Mouse (Mus musculus) left cerebral cortex, postnatal 4 days (tissue): Measurements from ENCODE around the gene Cdh23. TPM values are rescaled to one million over a fixed set of nuclear protein-coding genes. Genes with fewer than 3 reads are reported as not detected.
"Not testable (repeated sequence)": the region's sequence is repeated elsewhere in the genome, so short reads cannot be mapped to it uniquely, and the experiment has no call there.

Source experiments
- DNase-seq: peaks from one replicate; pipeline ENCODE4 v3.0.0-alpha.2; 2022
- intact Hi-C: fragments of 180-260 bp; cut with DNase I; formaldehyde crosslinking; loops from one replicate; pipeline ENCODE4 v1.15.1; 2025
- total RNA-seq, 2 experiments: library from RNA; stranded (reverse); gene quantifications; 2 replicates each; pipeline ENCODE4 v1.2.3; 2021

Cdh23 gene
- total RNA-seq = 1 to 10 TPM; 1.3 to 1.8 TPM

GRCm38 (mm10) chr10:60696390-60696789, at the start of gene Cdh23:
Gene Cdh23 (minus strand): TSS chr10:60696490.
- no peak for DNase-seq
- intact Hi-C loops = no loop called here

DNA sequence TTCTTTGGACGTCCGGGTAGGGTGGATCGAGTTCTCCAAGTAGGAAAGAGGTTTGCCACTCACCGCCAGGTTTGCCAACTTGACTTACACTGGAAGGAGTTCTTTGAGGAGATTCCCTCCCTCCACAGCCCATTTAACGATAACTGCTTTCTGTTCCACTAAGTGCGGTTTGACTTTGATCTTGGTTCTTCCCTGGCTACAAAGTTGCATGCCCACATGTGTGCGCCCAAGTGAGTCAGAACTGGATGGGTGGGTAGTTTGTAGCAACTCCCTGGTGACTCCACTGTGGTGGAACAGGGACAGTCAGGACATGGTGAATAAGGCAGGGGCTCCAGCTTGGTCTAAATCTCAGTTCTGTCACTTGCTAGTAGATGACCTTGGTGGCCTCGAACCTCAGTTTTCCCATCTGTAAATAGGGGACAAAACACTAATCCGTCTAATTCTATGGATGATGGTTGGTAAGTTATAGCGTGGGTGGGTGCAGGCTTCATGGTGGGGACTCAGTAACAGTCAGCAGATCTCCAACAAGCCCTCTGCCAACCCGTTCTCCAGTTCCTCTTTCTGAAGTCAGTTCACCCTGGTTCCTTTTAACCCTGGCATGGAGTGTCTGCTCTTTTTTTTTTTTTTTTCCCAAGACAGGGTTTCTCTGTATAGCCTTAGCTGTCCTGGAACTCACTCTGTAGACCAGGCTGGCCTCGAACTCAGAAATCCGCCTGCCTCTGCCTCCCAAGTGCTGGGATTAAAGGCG, 48.4 kb upstream of the Cdh23 start:
- intact Hi-C loops = no loop called here
- no peak for DNase-seq

DNA sequence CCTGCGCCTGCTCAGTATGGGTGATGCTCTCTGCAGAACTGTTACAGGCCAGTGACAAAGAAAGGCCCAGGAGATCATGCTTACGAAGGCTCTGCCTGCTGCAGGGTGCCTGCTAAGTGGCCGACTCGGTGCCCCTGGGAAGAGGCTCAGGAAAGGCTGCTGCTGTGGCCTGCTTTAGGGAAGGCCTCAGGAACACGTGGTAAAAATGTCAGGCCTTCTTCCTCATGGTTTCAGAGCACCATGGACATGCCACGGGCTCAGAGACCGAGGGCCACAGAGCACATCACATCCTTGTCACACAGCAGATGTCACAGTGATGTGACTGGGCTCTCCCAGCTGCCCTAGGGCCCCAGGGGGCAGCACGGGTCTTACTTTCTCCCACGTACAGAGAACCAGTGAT, 47.4 kb upstream of the Cdh23 start:
- intact Hi-C loops = no loop called here
- DNase-seq = no peak

DNA sequence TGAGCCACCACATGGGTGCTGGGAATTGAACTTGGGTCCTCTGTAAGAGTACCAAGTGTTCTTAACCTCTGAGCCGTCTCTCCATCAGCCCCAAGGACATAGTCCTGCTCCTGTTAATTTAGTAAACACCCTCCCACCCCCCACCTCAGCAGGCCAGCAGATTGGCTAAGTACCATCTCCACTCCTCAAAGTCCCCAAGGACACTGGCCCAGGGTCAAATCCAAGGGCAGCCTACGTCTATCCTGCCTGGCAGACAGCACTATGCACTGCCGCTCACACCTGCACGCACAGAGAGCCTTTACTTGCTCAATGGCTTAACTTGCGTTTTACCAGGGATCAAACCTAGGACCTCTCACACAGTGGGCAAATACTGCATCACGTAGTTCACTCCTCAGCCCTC, 46.7 kb upstream of the Cdh23 start:
- DNase-seq = no peak
- intact Hi-C loops = no loop called here

DNA sequence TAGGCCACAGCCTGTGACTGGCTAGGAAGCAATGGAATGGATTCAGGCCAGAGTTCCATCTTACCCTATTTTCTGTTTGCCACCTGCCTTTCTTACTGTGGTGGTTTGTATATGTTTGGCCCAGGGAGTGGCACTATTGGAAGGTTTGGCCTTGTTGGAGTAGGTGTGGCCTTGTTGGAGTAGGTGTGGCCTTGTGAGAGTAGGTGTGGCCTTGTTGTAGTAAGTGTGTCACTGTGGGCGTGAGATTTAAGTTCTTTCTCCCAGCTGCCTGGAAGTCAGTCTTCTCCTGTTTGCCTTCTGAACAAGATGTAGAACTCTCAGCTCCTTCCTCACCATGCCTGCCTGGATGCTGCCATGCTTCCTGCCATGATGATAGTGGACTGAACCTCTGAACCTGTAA, 46.0 kb upstream of the Cdh23 start:
- intact Hi-C loops, DNase-seq: not testable (repeated sequence)

DNA sequence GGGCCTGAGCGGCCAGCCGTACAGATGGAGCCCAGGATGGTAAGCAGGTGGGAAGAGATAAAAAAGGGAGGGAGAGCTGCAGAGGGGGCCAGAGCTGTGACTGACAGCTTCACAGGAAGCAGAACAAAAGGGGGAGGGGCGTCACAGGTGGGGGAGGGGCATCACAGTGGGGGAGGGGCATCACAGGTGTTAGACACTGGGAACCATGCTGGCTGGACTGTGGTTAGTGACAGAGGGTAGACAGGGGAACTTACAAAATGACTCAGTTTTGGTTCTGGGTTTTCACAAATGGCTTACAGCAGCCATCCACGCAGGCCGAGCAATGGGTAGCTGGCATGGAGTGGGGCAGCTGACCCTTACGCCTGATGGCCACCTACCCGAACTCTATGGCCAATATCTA, 45.1 kb upstream of the Cdh23 start:
- DNase-seq = no peak
- intact Hi-C loops = no loop called here

DNA sequence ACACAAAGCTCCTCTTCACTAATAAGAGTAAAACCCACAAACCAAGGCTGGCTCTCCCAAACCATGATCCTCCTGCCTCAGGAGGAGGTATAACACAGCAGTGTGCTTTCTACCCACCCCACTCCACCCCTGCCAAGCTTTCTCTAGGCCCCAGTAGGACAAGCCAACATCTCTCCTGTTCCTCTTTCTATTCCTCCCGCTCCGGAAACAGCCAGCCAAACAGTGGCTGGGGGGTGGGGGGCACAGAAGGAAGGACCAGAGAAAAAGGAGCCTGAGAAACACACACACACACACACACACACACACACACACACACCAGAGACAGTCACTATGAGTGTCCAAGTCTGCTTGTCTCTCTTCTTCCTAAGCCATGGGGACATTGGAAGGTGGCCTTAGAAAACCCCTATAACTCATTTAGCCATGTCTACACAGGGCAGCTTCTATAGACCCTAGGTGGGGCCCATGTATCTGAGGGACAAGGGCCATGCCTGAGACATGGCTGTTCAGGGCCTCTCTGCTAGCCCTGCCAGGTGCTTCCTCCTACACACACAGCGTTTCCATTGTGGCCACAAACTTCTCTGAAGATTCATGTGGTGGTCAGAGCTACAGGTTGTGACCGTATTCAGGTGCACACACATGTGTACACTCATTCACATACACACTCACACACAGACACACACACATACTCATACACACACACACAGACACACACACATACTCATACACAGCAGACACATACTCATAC, 43.5 kb upstream of the Cdh23 start:
- no peak for DNase-seq
- intact Hi-C loops = no loop called here

DNA sequence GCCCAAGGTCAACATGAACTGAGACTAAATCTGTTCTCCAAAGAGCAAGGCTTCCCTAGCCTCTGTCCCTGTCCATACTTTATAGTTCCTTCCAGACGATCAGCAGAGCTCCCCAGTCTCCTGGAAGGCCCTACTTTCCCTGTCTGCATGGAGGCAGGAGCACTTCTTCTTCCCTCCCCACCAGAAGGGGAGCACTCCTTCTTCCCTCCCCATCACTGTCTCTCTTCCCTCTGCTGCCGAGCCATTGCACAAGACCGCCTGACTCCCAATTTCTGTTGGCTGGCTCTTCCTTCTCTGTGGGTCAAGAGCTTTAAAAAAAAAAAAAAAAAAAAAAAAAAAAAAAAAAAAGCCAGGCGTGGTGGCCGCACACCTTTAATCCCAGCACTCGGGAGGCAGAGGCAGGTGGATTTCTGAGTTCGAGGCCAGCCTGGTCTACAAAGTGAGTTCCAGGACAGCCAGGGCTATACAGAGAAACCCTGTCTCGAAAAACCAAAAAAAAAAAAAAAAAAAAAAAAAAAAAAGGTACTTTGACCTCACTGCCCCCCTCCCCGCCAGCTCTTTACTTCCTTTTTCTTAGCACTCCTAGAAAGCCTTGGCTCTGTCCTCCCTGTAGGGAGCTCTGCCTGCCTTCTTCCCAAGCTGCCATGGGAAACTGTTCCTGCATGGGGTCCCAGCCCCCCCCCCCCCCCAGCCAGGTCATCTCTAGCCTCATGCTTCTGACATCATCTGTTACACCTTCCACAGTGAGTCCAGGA, 41.8 kb upstream of the Cdh23 start:
- intact Hi-C loops = no loop called here
- no peak for DNase-seq

- DNase-seq = peak; percentile 26
- intact Hi-C loops = no loop called here
These were observed 41.0 kb upstream of the Cdh23 start for GRCm38 (mm10) chr10:60737169-60737728.

- DNase-seq = no peak
- intact Hi-C loops = no loop called here
These were observed 39.4 kb upstream of the Cdh23 start for GRCm38 (mm10) chr10:60735737-60736136.

DNA sequence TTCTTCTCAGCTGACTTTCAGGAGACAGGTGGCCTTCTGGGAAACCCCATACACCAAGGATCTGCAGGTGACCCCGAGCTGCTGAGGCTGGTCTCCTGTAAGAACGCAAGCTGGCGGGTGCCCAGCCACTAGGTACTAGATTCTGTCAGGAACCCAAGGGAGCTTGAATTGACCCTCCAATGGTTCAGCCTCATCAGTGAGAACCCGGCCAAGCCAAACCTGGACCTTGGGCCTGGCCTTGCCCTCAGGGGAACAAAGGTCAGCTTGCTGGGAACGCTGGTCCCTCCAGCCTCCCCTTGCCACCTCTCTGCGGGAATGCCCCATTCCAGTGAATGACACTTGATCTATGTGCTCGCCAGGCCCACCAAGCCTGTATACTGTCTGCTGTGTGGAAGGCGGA, 37.2 kb upstream of the Cdh23 start:
- DNase-seq = no peak
- intact Hi-C loops = no loop called here

DNA sequence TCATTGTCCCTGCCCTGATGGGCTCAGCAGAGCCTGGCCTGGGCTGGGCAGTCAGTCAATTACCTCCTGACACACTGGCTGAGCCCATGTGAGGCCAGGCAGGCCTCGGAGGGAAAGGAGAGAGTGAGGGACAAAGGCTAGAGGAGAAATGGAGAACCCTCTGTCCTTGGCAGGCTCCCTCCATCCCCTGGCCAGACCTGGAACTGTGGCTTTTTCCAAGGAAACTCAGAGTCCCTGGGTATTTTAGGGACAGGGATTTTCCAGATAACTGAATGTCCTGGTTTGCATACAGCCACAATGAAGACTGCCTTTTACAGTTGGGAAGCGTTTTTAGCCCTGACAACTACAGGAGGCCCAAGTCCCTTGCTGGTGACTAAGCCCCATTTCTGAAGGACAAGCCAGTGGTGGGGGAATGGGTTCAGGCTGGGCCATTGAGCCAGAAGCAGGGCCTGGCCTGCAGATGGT, 36.1 kb upstream of the Cdh23 start:
- intact Hi-C loops = no loop called here
- no peak for DNase-seq

- DNase-seq = no peak
- intact Hi-C loops = no loop called here
These were observed 35.5 kb upstream of the Cdh23 start for GRCm38 (mm10) chr10:60731742-60732141.

DNA sequence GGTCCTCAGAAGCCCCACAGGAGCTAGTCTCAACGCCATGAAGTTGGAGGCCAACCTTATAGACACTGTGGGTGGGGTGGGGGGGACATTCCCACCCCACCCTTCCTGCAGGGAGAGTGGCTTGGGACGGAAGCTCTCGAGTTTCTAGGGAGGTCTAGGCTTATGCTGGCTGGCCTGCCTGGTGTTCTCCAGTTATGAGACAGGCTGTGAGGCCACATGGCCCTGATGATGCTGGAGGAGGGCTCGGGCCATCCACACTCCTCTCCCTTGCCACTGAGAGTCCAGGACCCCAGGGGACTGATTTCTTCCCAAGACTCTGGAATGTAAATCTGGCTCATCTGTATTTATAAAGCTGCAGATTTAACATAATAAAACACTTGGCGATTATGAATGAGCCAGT, 31.0 kb upstream of the Cdh23 start:
- no peak for DNase-seq
- intact Hi-C loops = no loop called here

DNA sequence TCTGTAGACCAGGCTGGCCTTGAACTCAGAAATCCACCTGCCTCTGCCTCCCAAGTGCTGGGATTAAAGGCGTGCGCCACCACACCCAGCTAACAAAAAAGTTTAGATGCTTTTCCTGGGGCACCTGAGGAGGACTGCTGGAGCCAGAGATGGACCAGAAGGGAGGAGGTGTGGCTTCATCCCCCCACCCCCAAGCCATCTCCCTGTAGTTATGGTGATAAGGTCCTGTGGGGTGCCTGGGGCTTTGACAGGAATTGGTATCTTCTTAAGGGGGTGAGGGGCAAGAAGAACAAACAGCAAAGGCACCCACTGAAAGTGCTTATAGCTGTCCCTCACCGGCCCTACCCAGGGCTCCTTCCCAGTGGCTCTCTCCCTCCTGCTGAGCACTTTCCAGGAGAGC, 30.6 kb upstream of the Cdh23 start:
- intact Hi-C loops = no loop called here

DNA sequence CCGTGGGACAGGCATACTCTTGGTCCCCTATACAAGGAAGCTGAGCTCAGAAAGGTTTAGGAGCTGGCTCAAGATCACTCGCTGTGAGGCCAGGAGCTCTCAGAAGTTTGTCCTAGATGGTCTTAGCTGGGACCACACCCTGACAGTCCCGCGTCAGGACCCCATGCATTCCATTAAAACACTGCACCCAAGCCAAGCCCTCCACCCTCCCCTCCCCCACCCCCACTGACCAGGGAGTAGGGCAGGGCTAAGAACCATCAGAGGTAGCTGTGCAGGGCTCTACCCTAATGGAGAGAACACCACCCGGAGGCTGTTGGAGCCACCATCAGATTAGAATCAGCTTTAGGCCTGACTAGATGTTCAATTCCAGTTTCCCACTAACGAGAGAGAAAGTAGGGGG, 28.2 kb upstream of the Cdh23 start:
- intact Hi-C loops = no loop called here
- DNase-seq = no peak

More for the DNA sequence above, 30.6 kb upstream of the Cdh23 start:
- DNase-seq = no peak

DNA sequence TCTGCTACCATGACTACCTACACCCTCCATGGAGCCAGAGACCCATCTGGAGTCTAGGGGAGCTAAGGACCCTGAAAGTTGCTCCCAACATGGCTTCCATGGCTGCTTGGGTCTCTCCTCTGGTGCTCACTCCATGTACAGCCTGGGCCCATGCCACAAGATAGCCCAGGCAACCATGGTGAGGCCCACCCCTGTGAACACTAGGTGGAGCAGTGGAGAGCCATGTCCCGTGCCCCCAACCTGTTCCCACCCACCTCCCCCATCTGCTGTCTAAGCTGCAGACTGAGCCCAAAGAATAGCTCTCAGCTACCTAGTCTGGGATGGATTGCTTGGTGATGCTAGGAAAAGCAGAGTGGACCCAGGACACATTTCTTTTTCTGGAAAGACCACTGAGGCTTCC, 27.1 kb upstream of the Cdh23 start:
- intact Hi-C loops = no loop called here
- no peak for DNase-seq

GRCm38 (mm10) chr10:60721640-60722039, 25.4 kb upstream of the Cdh23 start:
- no peak for DNase-seq
- intact Hi-C loops = no loop called here

DNA sequence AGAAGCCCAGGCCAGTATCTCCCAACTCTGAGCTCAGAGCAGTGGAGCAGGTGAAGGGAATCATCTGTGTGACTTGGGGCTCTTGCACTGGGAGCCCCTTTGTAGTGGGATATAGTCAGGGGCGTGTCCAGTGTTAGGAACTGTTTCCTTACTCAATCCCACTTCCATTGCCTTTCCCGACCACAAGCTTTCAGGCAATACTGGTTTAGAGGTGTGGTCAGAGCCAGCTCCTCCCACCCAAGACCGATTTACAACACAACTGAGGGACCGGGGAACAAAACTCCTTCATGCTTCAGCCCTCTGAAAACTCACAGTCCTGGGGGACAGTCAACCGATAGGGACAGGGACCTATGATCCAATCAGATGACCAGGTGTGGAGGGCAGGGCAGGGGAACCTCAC, 24.2 kb upstream of the Cdh23 start:
- intact Hi-C loops = no loop called here
- no peak for DNase-seq

DNA sequence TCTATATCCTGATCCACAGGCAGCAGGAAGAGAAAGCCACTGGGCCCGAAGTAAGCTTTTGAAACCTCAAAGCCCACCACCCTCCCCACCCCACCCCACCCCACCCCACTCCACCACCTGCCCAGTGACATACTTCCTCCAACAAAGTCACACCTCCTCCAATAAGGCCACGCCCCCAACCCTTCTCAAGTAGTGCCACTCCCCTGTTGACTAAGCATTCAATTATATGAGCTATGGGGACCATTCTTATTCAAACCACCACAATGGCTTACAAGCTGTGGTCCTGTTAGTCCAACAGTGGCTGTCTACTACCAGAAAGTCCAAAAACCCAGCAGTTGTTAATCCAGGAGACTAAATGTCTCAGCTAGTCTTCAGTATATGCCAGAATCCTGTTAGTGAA, 22.2 kb upstream of the Cdh23 start:
- DNase-seq = no peak
- intact Hi-C loops = no loop called here

- DNase-seq = no peak
- intact Hi-C loops = no loop called here
These were observed 20.2 kb upstream of the Cdh23 start for GRCm38 (mm10) chr10:60716449-60716848.
